Mouse (Mus musculus): ENCODE results near the gene Frem1. TPM values are rescaled to one million over a fixed set of nuclear protein-coding genes. Genes with fewer than 3 reads are reported as not detected.

Gene Frem1
- polyA plus RNA-seq, 1 experiment, result 1.9 TPM

DNA sequence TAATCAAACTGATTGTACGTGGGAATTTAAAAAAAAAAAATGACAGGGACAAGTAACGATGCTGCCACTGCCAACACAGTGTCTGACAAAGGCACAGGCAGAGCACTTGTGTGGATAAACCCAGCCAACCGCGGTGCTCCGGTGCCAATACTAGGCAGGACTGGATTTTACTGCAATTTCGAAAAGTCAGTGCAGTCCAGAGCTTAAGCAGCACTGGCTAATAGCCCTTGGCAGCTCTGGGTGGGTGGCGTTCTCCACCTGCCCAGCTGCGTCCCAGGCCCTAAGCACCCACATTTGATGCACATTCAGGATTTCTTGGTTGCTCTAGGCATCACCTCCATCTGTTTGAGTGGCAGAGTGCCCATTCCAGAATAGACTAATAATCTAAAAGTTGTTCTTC lies 188.8 kb downstream of the Frem1 start:
- Histone ChIP-seq H3K36me3 (ENCODE audit: control insufficient read depth, insufficient read depth, low read length) (no peaks in the 10 kb centered on the region), H3K4me3 (ENCODE audit: control insufficient read depth, low read depth, low read length) (no peak overlapping the region), H3K27ac (ENCODE audit: control insufficient read depth, insufficient read depth, low read depth, low read length) (no peak overlapping the region), H3K4me1 (ENCODE audit: control insufficient read depth, insufficient read depth, low read length) (peaks cover 2% of the 10 kb centered on the region; the same call in 1 of the 2 replicates), H3K27me3 (ENCODE audit: control insufficient read depth, insufficient read depth, low read length) (no peaks in the 10 kb centered on the region)
- TF ChIP-seq CTCF (IDR thresholded peaks at IDR 0.05; ENCODE audit: control insufficient read depth, insufficient read depth, insufficient replicate concordance, low read depth, low read length) (no peak), POLR2A (IDR thresholded peaks at IDR 0.05; ENCODE audit: control insufficient read depth, low read depth, low read length) (no peak)

- no peak overlapping the region for H3K27ac ChIP-seq (ENCODE audit: control insufficient read depth, insufficient read depth, low read depth, low read length)
- peaks cover 3% of the 10 kb centered on the region; the same call in 1 of the 2 replicates for H3K4me1 ChIP-seq (ENCODE audit: control insufficient read depth, insufficient read depth, low read length)
- H3K27me3 ChIP-seq (ENCODE audit: control insufficient read depth, insufficient read depth, low read length), result no peaks in the 10 kb centered on the region
- H3K4me3 ChIP-seq (ENCODE audit: control insufficient read depth, low read depth, low read length), result no peak overlapping the region
- no peaks in the 10 kb centered on the region for H3K36me3 ChIP-seq (ENCODE audit: control insufficient read depth, insufficient read depth, low read length)
- no peak for TF ChIP-seq POLR2A (IDR thresholded peaks at IDR 0.05; ENCODE audit: control insufficient read depth, low read depth, low read length)
- TF ChIP-seq CTCF (IDR thresholded peaks at IDR 0.05; ENCODE audit: control insufficient read depth, insufficient read depth, insufficient replicate concordance, low read depth, low read length), result no peak
Measured at GRCm38 (mm10) chr4:82861451-82861850, 190.7 kb downstream of the Frem1 start.

GRCm38 (mm10) chr4:82860566-82860965 lies 191.6 kb downstream of the Frem1 start:
- Histone ChIP-seq H3K27me3 (ENCODE audit: control insufficient read depth, insufficient read depth, low read length) (no peaks in the 10 kb centered on the region), H3K27ac (ENCODE audit: control insufficient read depth, insufficient read depth, low read depth, low read length) (no peak overlapping the region), H3K4me1 (ENCODE audit: control insufficient read depth, insufficient read depth, low read length) (peaks cover 3% of the 10 kb centered on the region; the same call in 1 of the 2 replicates), H3K4me3 (ENCODE audit: control insufficient read depth, low read depth, low read length) (no peak overlapping the region), H3K36me3 (ENCODE audit: control insufficient read depth, insufficient read depth, low read length) (no peaks in the 10 kb centered on the region)
- TF ChIP-seq CTCF (IDR thresholded peaks at IDR 0.05; ENCODE audit: control insufficient read depth, insufficient read depth, insufficient replicate concordance, low read depth, low read length), result no peak
- no peak for TF ChIP-seq POLR2A (IDR thresholded peaks at IDR 0.05; ENCODE audit: control insufficient read depth, low read depth, low read length)

GRCm38 (mm10) chr4:82859131-82860125 lies 192.7 kb downstream of the Frem1 start, which contains the start of gene Zdhhc21:
Zdhhc21 (minus strand) TSS chr4:82859958.
- peak within 1 kb of the TSS; percentile 71 for H3K27ac ChIP-seq (ENCODE audit: control insufficient read depth, insufficient read depth, low read depth, low read length)

DNA sequence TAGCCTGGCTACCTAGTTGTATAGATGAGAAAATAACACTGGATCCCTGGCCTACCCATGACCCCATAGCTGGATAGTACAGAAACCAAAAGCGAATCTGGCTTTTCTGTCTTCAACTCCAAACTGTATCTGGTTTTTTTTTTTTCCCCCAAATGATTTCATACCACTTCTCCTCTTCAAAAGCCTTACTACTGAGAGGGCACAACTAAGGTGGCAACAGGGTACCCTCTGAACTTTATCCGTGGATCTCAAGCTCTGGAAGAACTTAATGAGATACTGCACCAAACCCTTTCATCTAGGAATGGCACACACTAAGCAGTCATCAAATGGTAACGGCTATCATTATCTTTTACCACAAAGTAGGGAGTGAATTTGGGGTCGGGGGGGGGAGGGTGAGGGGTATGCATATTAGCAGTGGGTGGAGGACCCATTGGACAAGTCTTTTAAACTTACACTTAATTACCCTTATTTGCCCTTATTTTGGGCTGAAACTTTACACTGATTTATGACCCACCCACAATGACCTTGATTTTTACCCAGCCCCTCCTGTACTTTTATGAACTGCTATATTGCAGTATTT lies 193.6 kb downstream of the Frem1 start:
- Histone ChIP-seq H3K4me1 (ENCODE audit: control insufficient read depth, insufficient read depth, low read length) (peaks cover 3% of the 10 kb centered on the region; the same call in 1 of the 2 replicates), H3K4me3 (ENCODE audit: control insufficient read depth, low read depth, low read length) (peak overlapping the region; percentile 95; the same call in 1 of the 2 replicates), H3K27ac (ENCODE audit: control insufficient read depth, insufficient read depth, low read depth, low read length) (no peak overlapping the region), H3K27me3 (ENCODE audit: control insufficient read depth, insufficient read depth, low read length) (no peaks in the 10 kb centered on the region), H3K36me3 (ENCODE audit: control insufficient read depth, insufficient read depth, low read length) (no peaks in the 10 kb centered on the region)
- TF ChIP-seq POLR2A (IDR thresholded peaks at IDR 0.05; ENCODE audit: control insufficient read depth, low read depth, low read length) (no peak), CTCF (IDR thresholded peaks at IDR 0.05; ENCODE audit: control insufficient read depth, insufficient read depth, insufficient replicate concordance, low read depth, low read length) (no peak)

More at GRCm38 (mm10) chr4:82859131-82860125, 192.7 kb downstream of the Frem1 start, which contains the start of gene Zdhhc21:
- TF ChIP-seq POLR2A (IDR thresholded peaks at IDR 0.05; ENCODE audit: control insufficient read depth, low read depth, low read length) (peak; percentile 67; the same call in 1 of the 2 replicates), CTCF (IDR thresholded peaks at IDR 0.05; ENCODE audit: control insufficient read depth, insufficient read depth, insufficient replicate concordance, low read depth, low read length) (no peak)
- peak within 1 kb of the TSS; percentile 95 for H3K4me3 ChIP-seq (ENCODE audit: control insufficient read depth, low read depth, low read length)
- no peaks in the 10 kb centered on the region for H3K27me3 ChIP-seq (ENCODE audit: control insufficient read depth, insufficient read depth, low read length)
- H3K36me3 ChIP-seq (ENCODE audit: control insufficient read depth, insufficient read depth, low read length), result no peaks in the 10 kb centered on the region
- H3K4me1 ChIP-seq (ENCODE audit: control insufficient read depth, insufficient read depth, low read length), result peaks cover 3% of the 10 kb centered on the region; the same call in 1 of the 2 replicates

DNA sequence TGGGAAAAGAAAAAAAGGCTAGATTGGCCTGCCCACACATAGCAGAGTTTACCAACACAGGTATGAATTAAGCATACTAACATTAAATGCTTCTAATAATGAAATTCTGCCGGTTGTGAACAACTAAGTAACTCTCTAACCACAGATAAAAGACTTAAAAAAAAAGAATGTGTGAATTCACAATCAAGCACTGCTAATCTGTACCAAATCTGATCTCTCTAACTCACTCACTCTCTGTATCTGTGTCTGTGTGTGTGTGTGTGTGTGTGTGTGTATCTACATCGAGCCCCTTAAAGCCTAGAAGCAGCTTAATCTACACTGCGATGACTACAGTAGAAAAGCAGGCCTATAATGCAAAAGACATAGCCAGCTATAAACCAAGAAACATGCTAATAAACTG lies 195.2 kb downstream of the Frem1 start:
- Histone ChIP-seq H3K27me3 (ENCODE audit: control insufficient read depth, insufficient read depth, low read length) (no peaks in the 10 kb centered on the region), H3K4me1 (ENCODE audit: control insufficient read depth, insufficient read depth, low read length) (peaks cover 3% of the 10 kb centered on the region; the same call in 1 of the 2 replicates), H3K4me3 (ENCODE audit: control insufficient read depth, low read depth, low read length) (no peak overlapping the region), H3K27ac (ENCODE audit: control insufficient read depth, insufficient read depth, low read depth, low read length) (no peak overlapping the region), H3K36me3 (ENCODE audit: control insufficient read depth, insufficient read depth, low read length) (no peaks in the 10 kb centered on the region)
- TF ChIP-seq POLR2A (IDR thresholded peaks at IDR 0.05; ENCODE audit: control insufficient read depth, low read depth, low read length) (no peak), CTCF (IDR thresholded peaks at IDR 0.05; ENCODE audit: control insufficient read depth, insufficient read depth, insufficient replicate concordance, low read depth, low read length) (no peak)

- no peaks in the 10 kb centered on the region for H3K36me3 ChIP-seq (ENCODE audit: control insufficient read depth, insufficient read depth, low read length)
- no peak for TF ChIP-seq POLR2A (IDR thresholded peaks at IDR 0.05; ENCODE audit: control insufficient read depth, low read depth, low read length)
- TF ChIP-seq CTCF (IDR thresholded peaks at IDR 0.05; ENCODE audit: control insufficient read depth, insufficient read depth, insufficient replicate concordance, low read depth, low read length), result no peak
- H3K4me1 ChIP-seq (ENCODE audit: control insufficient read depth, insufficient read depth, low read length), result peaks cover 3% of the 10 kb centered on the region; the same call in 1 of the 2 replicates
- no peaks in the 10 kb centered on the region for H3K27me3 ChIP-seq (ENCODE audit: control insufficient read depth, insufficient read depth, low read length)
- no peak overlapping the region for H3K27ac ChIP-seq (ENCODE audit: control insufficient read depth, insufficient read depth, low read depth, low read length)
- no peak overlapping the region for H3K4me3 ChIP-seq (ENCODE audit: control insufficient read depth, low read depth, low read length)
Measured at GRCm38 (mm10) chr4:82853809-82854208, 198.3 kb downstream of the Frem1 start.

Data from testis, adult 2 months (tissue).